Mouse (Mus musculus): ENCODE measurements around the gene Rab3d. TPM values are rescaled to one million over a fixed set of nuclear protein-coding genes. Genes with fewer than 3 reads are reported as not detected.

Rab3d gene
- total and polyA plus RNA-seq, 2 experiments from 2014 or later = 7.7 to 8.9 TPM

- Histone ChIP-seq H3K36me3 (replicated peaks; ENCODE audit: control insufficient read depth, insufficient read depth, low read length) (no peaks in the 10 kb centered on the region), H3K4me1 (ENCODE audit: control insufficient read depth, insufficient read depth) (peaks cover 30% of the 10 kb centered on the region), H3K9ac (replicated peaks; ENCODE audit: low read depth, low read length) (no peak overlapping the region), H3K27me3 (ENCODE audit: control insufficient read depth, insufficient read depth, low read length) (peaks cover 25% of the 10 kb centered on the region), H3K27ac (ENCODE audit: low read depth) (no peak overlapping the region), H3K9me3 (replicated peaks; ENCODE audit: control insufficient read depth, low read length) (no peaks in the 10 kb centered on the region), H3K4me3 (ENCODE audit: low read depth, low read length) (no peak overlapping the region), H3K4me2 (ENCODE audit: low read depth, low read length) (no peak overlapping the region)
- no peak for TF ChIP-seq CTCF (IDR thresholded peaks at IDR 0.05; ENCODE audit: low read depth)
- TF ChIP-seq EP300 (IDR thresholded peaks at IDR 0.05; ENCODE audit: low read depth) = no peak
- no peak for DNase-seq (ENCODE audit: low spot score)
- WGBS = 17% methylated on average over 26 of the region's 26 CpGs
- ATAC-seq (ENCODE audit: insufficient read depth, low read depth) = no peak
Observed at GRCm38 (mm10) chr9:21960558-21961208, 42.7 kb upstream of the Rab3d start.

- no peak for DNase-seq (ENCODE audit: low spot score)
- H3K27ac ChIP-seq (ENCODE audit: low read depth) = no peak overlapping the region
- H3K9me3 ChIP-seq (replicated peaks; ENCODE audit: control insufficient read depth, low read length) = no peaks in the 10 kb centered on the region
- no peak overlapping the region for H3K4me3 ChIP-seq (ENCODE audit: low read depth, low read length)
- peaks cover 30% of the 10 kb centered on the region for H3K4me1 ChIP-seq (ENCODE audit: control insufficient read depth, insufficient read depth)
- no peak for TF ChIP-seq EP300 (IDR thresholded peaks at IDR 0.05; ENCODE audit: low read depth)
- TF ChIP-seq CTCF (IDR thresholded peaks at IDR 0.05; ENCODE audit: low read depth) = no peak
- no peak overlapping the region for H3K4me2 ChIP-seq (ENCODE audit: low read depth, low read length)
- H3K27me3 ChIP-seq (ENCODE audit: control insufficient read depth, insufficient read depth, low read length) = peaks cover 25% of the 10 kb centered on the region
- WGBS = 63% methylated on average over 9 of the region's 9 CpGs
- no peaks in the 10 kb centered on the region for H3K36me3 ChIP-seq (replicated peaks; ENCODE audit: control insufficient read depth, insufficient read depth, low read length)
- no peak overlapping the region for H3K9ac ChIP-seq (replicated peaks; ENCODE audit: low read depth, low read length)
- no peak for ATAC-seq (ENCODE audit: insufficient read depth, low read depth)
Observed at GRCm38 (mm10) chr9:21960135-21960534, 42.1 kb upstream of the Rab3d start.

- TF ChIP-seq CTCF (IDR thresholded peaks at IDR 0.05; ENCODE audit: low read depth) = no peak
- Histone ChIP-seq H3K9me3 (replicated peaks; ENCODE audit: control insufficient read depth, low read length) (no peaks in the 10 kb centered on the region), H3K36me3 (replicated peaks; ENCODE audit: control insufficient read depth, insufficient read depth, low read length) (no peaks in the 10 kb centered on the region), H3K27ac (ENCODE audit: low read depth) (no peak overlapping the region), H3K27me3 (ENCODE audit: control insufficient read depth, insufficient read depth, low read length) (peaks cover 25% of the 10 kb centered on the region), H3K4me3 (ENCODE audit: low read depth, low read length) (no peak overlapping the region), H3K4me1 (ENCODE audit: control insufficient read depth, insufficient read depth) (peaks cover 30% of the 10 kb centered on the region), H3K9ac (replicated peaks; ENCODE audit: low read depth, low read length) (no peak overlapping the region), H3K4me2 (ENCODE audit: low read depth, low read length) (no peak overlapping the region)
- no peak for DNase-seq (ENCODE audit: low spot score)
- WGBS = 90% methylated on average over 7 of the region's 7 CpGs
- no peak for ATAC-seq (ENCODE audit: insufficient read depth, low read depth)
Observed at GRCm38 (mm10) chr9:21959244-21959643, 41.3 kb upstream of the Rab3d start.

- 54% methylated on average over 5 of the region's 5 CpGs for WGBS
- no peak overlapping the region for H3K4me3 ChIP-seq (ENCODE audit: low read depth, low read length)
- DNase-seq (ENCODE audit: low spot score) = no peak
Observed at GRCm38 (mm10) chr9:21958372-21958771, 40.4 kb upstream of the Rab3d start.

GRCm38 (mm10) chr9:21955570-21956281 lies 37.7 kb upstream of the Rab3d start, which contains the start of gene Swsap1:
Gene Swsap1, plus strand, starts transcription at chr9:21955755.
- H3K36me3 ChIP-seq (replicated peaks; ENCODE audit: control insufficient read depth, insufficient read depth, low read length) = no peaks in the 10 kb centered on the region
- ATAC-seq (ENCODE audit: insufficient read depth, low read depth) (peak; percentile 97), DNase-seq (ENCODE audit: low spot score) (peak; percentile 98)
- H3K9ac ChIP-seq (replicated peaks; ENCODE audit: low read depth, low read length) = peak within 1 kb of the TSS; percentile 69
- H3K4me2 ChIP-seq (ENCODE audit: low read depth, low read length) = peak within 1 kb of the TSS; percentile 71
- no peaks in the 10 kb centered on the region for H3K9me3 ChIP-seq (replicated peaks; ENCODE audit: control insufficient read depth, low read length)
- peaks cover 10% of the 10 kb centered on the region for H3K27me3 ChIP-seq (ENCODE audit: control insufficient read depth, insufficient read depth, low read length)
- H3K4me1 ChIP-seq (ENCODE audit: control insufficient read depth, insufficient read depth) = peaks cover 5% of the 10 kb centered on the region; the same call in 1 of the 2 replicates
- H3K27ac ChIP-seq (ENCODE audit: low read depth) = peak within 1 kb of the TSS; percentile 95
- under 1% methylated on average over 54 of the region's 54 CpGs for WGBS
- peak within 1 kb of the TSS; percentile 65 for H3K4me3 ChIP-seq (ENCODE audit: low read depth, low read length)
- TF ChIP-seq CTCF (IDR thresholded peaks at IDR 0.05; ENCODE audit: low read depth) (no peak), EP300 (IDR thresholded peaks at IDR 0.05; ENCODE audit: low read depth) (no peak; the same call in 1 of the 2 replicates)

More at GRCm38 (mm10) chr9:21958372-21958771, 40.4 kb upstream of the Rab3d start:
- Histone ChIP-seq H3K27me3 (ENCODE audit: control insufficient read depth, insufficient read depth, low read length) (peaks cover 25% of the 10 kb centered on the region), H3K36me3 (replicated peaks; ENCODE audit: control insufficient read depth, insufficient read depth, low read length) (no peaks in the 10 kb centered on the region), H3K9me3 (replicated peaks; ENCODE audit: control insufficient read depth, low read length) (no peaks in the 10 kb centered on the region), H3K4me1 (ENCODE audit: control insufficient read depth, insufficient read depth) (peaks cover 28% of the 10 kb centered on the region), H3K4me2 (ENCODE audit: low read depth, low read length) (no peak overlapping the region), H3K27ac (ENCODE audit: low read depth) (no peak overlapping the region), H3K9ac (replicated peaks; ENCODE audit: low read depth, low read length) (no peak overlapping the region)
- ATAC-seq (ENCODE audit: insufficient read depth, low read depth) = no peak
- TF ChIP-seq EP300 (IDR thresholded peaks at IDR 0.05; ENCODE audit: low read depth) = no peak
- TF ChIP-seq CTCF (IDR thresholded peaks at IDR 0.05; ENCODE audit: low read depth) = no peak
